Mouse (Mus musculus): ENCODE measurements around the gene Gls.

Gls gene

GRCm38 (mm10) chr1:52133254-52133653 lies 99.8 kb downstream of the Gls start:
- in situ Hi-C loops (cut with MboI, MseI), result no loop called here

GRCm38 (mm10) chr1:52131787-52132377 lies 101.2 kb downstream of the Gls start:
- in situ Hi-C loops (cut with MboI, MseI), result no loop called here

GRCm38 (mm10) chr1:52129794-52130193 lies 103.2 kb downstream of the Gls start:
- in situ Hi-C loops (cut with MboI, MseI), result no loop called here

GRCm38 (mm10) chr1:52127350-52127749 lies 105.7 kb downstream of the Gls start:
- in situ Hi-C loops (cut with MboI, MseI), result no loop called here

GRCm38 (mm10) chr1:52124818-52125217 lies 108.2 kb downstream of the Gls start:
- in situ Hi-C loops (cut with MboI, MseI), result no loop called here

GRCm38 (mm10) chr1:52121052-52121451 lies 112.0 kb downstream of the Gls start:
- in situ Hi-C loops (cut with MboI, MseI), result no loop called here

- in situ Hi-C loops (cut with MboI, MseI), result no loop called here
Measured at GRCm38 (mm10) chr1:52120191-52120590, 112.8 kb downstream of the Gls start.

- in situ Hi-C loops (cut with MboI, MseI), result no loop called here
Measured at GRCm38 (mm10) chr1:52119691-52120090, 113.3 kb downstream of the Gls start.

- in situ Hi-C loops (cut with MboI, MseI), result no loop called here
Measured at GRCm38 (mm10) chr1:52118860-52119591, 114.0 kb downstream of the Gls start, which contains the start of gene Stat1. Stat1 (plus strand) TSS chr1:52119440.

- in situ Hi-C loops (cut with MboI, MseI), result no loop called here
Measured at GRCm38 (mm10) chr1:52117777-52118176, 115.3 kb downstream of the Gls start.

- in situ Hi-C loops (cut with MboI, MseI), result no loop called here
Measured at GRCm38 (mm10) chr1:52116441-52116840, 116.6 kb downstream of the Gls start.

GRCm38 (mm10) chr1:52113666-52114069 lies 119.4 kb downstream of the Gls start:
- in situ Hi-C loops (cut with MboI, MseI), result no loop called here
